Mouse (Mus musculus): Measurements from ENCODE around the gene Arv1.

Gene Arv1

GRCm38 (mm10) chr8:124724301-124724700, 2.4 kb downstream of the Arv1 start:
- DNase-seq (ENCODE audit: low spot score in 2 of 2) = no peak

DNA sequence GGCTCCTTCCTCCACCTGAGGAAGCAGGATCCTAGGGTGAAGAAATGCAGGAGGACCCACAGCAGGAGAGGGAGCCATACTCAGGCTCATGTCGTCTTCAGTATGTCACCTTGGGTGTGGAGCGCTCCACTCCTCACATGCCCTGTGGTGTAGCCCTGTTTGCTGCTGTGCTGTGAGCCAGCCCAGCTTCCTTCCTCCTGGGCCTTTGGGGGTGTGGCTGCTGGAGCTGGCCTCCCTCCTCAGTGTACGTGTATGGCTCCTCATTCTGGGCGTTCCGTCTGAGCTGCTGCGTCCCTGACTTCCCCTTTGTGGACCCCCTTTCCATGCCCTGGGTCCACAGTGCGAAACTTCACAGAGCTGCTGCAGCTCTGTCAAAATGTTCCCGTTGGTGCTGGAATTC, 10.9 kb downstream of the Arv1 start:
- DNase-seq (ENCODE audit: low spot score in 2 of 2) = no peak

DNA sequence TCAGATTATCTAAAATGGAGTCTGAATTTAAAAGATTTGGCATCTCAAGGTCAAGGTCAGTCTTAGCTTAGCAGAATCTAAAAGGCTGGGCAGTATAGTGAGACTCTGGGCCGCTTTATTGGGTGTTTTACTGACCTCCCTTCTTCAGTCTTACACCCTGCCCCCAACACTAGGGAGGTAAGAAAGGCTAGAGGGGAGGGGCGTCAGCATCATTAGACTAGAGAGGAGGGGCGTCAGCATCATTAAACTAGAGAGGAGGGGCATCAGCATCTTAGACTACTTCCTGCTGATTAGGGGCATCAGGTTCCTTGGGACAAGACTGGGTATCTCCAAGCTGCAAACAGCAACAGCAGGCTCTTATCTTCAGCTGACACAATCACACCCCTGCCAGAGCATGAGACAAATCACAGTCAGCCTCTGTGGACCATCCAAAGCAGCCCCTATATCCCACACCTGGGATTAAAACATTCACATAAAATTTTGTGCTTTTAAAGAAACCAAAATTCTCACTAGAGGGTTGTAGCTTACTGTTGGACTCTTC, 13.5 kb downstream of the Arv1 start:
- no peak for DNase-seq (ENCODE audit: low spot score in 2 of 2)

DNA sequence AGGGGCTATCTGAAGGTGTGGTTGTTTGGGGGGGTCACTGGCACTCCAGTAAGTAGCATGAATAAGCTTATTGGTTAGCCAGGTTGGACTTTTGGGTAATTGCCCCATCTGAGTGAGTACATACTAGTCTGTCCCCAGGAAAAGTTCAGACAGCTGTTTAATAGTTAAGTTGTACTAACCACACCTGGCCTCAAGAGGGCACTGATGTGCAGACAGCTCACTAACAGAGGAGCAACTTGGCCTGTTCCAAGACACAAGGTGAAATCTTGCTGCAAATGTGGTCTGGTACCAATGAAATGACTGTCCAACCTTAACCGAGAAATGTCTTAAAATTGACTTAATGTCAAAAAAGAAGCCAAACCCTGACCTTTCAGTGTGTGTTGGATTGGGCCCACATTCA, 17.3 kb downstream of the Arv1 start:
- no peak for DNase-seq (ENCODE audit: low spot score in 2 of 2)

DNA sequence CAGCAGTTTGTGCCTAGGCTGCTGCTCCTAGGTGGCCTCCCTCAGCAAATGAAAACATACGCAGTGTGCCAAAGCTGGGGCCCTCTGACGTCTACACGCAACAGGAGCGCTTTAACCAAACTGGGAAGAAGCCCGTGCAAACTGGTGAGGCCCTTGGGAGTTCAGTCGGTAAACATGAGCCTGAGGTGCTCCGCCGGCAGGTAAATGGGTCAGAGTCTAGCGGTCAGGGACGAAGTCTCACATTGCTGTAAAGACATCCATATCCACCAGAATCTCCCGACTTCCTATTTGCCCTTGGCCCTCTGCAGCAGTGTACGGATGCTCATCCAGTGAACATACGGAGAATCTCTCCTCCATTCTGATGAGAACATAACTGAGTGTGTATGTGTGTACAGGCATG, 24.7 kb downstream of the Arv1 start:
- DNase-seq (ENCODE audit: low spot score in 2 of 2) = no peak

DNA sequence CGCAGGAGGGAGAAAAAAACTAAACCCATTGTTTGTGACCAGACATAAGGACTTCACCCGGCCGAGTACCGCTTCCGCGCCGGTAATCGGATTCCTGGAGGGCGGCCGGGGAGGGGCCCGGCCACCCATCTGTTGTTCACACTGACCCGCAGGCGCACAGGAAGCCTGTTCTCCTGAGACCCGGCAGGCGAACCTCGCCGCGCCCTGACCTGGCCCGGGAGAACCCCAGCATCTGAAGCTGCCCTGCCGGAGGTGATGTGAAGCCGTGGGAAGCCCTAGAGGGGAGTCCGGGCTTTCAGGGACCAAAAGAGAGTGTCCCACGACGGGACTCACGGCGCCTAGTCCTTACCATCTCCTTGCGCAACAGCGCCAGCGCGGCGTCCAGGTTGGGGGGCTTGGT, 29.3 kb downstream of the Arv1 start:
- DNase-seq (ENCODE audit: low spot score in 2 of 2) = no peak

DNA sequence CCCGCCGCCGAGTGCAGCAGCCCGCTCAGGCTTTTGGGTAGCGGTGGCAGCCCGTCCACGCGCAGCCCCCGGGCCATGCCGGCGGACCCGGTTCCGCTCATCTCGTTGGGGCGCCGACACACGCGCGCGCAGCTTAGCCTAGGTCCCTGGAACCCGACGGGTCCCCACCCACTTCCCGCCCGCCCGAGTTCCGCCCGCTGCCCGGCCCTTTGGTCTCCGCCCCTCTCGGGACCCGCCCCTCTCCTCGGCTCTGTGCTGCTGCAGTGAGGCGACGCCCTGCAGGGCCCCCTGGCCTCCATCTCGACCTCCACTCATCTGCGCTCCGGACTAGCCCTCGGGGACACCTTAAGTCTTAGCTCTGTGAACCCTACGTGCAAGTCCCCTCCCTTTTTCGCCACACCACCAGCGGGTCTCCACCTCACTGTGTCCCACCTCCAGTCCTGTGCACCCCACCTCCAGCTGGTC, 29.8 kb downstream of the Arv1 start, which contains the start of gene Fam89a:
Gene Fam89a (minus strand): TSS at position 124 of the 465 bp plus-strand sequence.
- DNase-seq (ENCODE audit: low spot score in 2 of 2) = no peak

DNA sequence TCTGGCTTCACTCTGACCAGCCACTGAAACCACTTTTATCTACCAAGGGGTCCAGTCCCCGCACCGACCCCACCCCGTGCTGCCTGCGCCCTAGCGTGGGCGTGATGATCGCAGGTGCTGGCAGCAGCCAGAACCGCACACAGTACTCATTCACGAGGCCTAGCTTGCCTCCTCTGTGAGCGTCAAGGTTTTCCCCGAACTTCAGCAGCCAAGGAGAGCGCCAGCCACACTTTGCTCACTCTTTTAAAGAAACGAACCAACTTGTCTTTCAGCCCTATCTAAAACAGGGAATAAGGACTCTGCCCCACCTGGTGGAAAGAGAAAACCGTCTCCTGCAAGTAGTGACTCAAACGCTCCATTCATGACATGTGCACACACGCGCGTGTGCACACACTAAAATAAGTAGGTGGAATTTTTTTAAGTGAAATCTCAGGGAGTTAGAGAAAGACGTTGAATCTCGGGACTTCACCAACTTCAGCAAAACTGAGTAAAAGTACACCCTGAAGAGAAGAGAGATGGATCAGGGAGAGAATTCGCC, 30.5 kb downstream of the Arv1 start:
- DNase-seq (ENCODE audit: low spot score in 2 of 2) = no peak

DNA sequence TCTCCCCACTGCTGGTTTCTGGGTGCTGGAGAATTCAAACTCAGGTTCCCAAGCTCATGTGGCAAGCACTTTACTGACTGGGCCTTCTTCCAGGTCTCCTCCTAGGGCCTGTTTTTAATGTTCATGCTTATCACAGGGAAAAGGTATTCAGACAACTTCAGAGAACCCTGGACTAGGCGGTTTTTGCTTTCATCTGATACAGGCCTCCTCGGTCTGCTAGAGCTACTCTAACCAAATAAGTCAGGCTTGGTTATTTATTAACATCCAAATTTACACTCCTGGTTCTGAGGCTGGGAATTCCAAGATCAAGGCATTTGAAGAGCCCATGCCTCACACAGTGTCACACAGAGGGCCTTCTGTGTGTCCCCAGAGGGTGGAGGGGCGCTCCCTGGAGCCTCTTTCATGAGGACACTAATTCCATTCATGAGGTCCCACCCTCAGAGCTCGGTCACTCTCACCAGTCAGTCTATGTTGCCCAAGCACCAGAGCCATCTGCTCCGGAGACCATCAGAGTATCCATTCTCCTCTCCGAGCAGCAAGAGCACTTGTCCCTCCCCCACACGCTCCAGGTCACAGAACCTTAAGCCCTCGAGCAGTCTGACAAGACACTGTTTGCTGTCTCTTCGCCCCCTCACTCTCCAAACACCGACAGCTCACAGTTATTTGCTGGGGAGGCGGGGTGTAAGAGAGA, 32.3 kb downstream of the Arv1 start:
- peak in 1 of 2 experiments; percentile 6 for DNase-seq (ENCODE audit: low spot score in 2 of 2)

- no peak for DNase-seq (ENCODE audit: low spot score in 2 of 2)
Measured at GRCm38 (mm10) chr8:124754792-124755190, 32.9 kb downstream of the Arv1 start.

GRCm38 (mm10) chr8:124755481-124755880, 33.5 kb downstream of the Arv1 start:
- no peak for DNase-seq (ENCODE audit: low spot score in 2 of 2)

DNA sequence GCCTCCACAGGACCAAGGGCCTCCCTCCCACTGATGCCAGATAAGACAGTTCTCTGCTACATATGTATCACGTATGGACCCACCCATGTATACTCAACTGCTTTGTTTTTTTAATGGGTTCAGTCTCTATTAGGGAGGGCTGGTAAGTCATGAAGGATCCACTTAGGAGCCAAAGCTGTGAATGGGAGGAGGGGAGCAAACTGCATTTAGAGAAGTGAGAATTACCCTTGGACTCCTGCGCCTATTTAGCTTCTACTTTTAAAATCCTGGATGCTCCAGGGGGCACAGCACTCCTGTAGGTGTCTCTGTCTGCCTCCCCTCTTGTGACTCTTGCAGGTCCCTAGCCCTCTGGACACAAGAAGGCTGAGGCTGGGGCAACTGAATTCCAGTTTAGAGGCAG, 34.2 kb downstream of the Arv1 start:
- DNase-seq (ENCODE audit: low spot score in 2 of 2) = no peak

GRCm38 (mm10) chr8:124756601-124757000, 34.7 kb downstream of the Arv1 start:
- DNase-seq (ENCODE audit: low spot score in 2 of 2) = no peak

- peak in 1 of 2 experiments; percentile 51 for DNase-seq (ENCODE audit: low spot score in 2 of 2)
Measured at GRCm38 (mm10) chr8:124758544-124758943, 36.6 kb downstream of the Arv1 start.

GRCm38 (mm10) chr8:124763061-124763460, 41.1 kb downstream of the Arv1 start:
- no peak for DNase-seq (ENCODE audit: low spot score in 2 of 2)

DNA sequence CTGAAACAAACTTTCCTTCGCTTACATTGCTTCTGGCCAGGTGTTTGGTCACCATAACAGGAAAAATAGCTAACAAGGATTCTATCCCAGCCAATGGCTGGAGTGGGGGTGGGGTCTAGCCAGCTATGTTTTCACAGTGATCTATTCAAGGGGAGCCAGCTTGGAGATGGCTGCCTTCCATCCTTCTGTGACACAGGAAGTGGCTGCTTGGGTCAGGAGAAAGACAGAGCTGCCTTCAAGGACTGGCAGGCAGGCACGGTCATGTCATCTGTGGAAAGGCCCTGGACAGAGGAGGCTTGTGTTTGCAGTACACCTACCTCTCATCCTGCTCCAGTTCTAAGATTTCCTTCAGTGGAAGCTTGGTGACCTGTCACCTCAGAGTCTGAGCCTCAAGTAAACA, 50.5 kb downstream of the Arv1 start:
- no peak for DNase-seq (ENCODE audit: low spot score in 2 of 2)

DNA sequence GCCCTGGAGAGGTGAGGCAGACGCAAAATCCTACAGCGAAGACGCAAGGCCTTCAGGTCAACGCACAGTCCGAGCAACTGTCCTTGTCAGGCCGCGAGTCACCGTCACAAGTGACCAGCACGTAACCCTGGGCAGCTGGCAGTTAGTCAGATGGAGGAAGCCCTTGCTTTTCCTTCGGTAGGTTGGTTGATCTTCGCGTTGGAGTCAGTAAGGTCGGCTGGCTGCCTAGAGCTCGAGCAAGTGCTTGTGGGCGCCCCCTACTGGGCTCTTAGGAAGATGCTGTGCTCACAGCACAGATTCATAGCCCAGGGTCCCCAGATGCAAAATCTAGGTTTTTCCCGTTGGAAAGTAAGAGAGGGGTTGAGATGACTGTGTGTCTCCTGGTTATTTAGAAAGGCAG, 53.8 kb downstream of the Arv1 start:
- DNase-seq (ENCODE audit: low spot score in 2 of 2) = peak; percentile 58 to 74

- peak in 1 of 2 experiments; percentile 20 for DNase-seq (ENCODE audit: low spot score in 2 of 2)
Measured at GRCm38 (mm10) chr8:124780236-124780635, 58.3 kb downstream of the Arv1 start.

DNA sequence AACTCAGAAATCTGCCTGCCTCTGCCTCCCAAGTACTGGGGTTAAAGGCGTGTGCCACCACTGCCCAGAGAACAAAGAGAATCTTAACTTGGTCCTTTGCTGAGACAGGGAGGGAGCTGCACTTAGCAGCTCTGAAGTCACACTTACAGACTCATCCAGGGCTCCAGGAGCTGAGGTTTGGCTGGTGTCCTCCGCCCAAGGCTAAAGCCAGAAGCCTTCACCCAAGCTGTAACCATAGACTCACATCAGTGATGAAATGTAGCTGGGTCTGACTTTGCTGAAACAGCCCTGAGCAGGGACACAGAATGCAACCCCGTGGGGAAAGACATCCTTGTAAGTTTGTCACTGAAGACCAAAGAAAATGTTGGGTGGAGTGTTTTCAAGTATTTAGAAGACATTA, 60.5 kb downstream of the Arv1 start:
- DNase-seq (ENCODE audit: low spot score in 2 of 2) = no peak

DNA sequence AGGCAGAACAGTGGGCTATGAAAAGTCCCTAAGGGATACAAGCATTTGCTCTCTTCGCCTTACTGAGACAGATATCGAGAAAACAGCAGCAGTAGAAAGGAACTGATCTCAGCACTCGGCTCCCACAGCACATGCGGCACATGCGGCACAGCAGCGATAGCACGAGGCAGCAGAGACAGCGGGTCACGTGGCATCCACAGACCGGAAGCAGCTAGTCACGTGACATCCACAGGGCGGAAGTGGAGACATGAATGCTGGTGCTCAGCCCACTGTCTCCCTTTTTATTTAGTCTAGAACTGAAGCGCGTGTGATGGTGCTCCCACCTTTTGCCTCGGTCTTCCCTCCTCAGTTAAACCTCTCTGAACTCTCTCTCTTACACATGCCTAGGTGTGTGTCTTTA, 61.3 kb downstream of the Arv1 start:
- no peak for DNase-seq (ENCODE audit: low spot score in 2 of 2)
